Mouse (Mus musculus) naive thymus-derived CD4-positive, alpha-beta T cell, adult 2 months (primary cell): ENCODE data around the gene Eml6.

Source experiments
- DNase-seq: peaks from one replicate; pipeline ENCODE4 v3.0.0-alpha.2; 2011; ENCODE audit warnings: low read depth

The Eml6 gene

DNA sequence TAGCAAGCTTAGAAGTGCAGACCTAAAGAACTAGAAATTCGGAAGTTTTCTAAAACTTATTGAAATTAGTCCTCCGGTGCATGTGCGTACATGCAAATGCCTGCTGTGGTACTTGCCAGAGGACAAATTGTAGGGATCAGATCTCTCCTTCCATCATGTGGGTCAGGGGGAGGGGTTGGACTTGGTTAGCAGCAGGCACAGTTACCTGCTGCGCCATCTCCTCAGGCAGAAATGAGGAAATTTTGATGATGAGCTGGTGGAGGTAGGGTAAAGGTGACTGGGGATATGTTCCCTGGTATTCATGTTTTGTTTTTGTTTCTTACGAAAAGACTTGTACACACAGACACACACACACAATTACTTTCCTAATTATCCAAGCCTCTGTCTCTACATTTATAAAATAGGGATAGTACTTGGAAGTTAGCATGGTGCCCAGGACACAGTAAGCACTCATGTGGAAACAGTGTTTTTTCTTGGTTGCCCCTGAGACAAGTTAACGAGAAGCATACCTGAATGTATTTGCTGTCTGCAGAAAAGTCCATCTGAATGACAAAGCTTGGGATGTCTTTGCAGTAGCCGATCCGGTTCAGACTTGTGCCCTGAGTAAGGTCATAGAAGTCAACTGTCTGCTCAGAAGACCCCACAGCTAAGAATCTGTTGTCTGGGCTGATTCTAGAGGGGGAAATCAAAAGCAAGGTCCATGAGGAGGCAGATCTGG lies 276.9 kb downstream of the Eml6 start:
- DNase-seq, result no peak

DNA sequence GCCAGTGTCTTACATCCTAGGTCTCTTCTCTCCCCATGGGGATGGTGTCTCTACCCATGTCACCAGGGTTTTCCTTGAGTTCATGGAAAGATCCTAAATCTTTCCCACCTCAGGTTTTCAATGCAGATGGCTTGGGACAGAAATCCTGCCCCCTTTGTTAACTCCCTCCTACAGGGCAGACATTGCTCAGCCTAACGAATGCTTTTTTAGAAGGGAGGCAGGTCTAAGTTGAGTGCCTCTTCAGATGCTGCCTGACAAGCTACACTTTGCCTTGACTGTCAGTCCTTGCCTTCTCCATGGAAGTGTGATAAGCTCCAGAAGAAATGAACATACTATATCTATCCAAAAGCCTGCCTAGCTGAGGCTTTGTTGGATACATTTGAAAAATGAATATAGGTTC lies 278.0 kb downstream of the Eml6 start:
- DNase-seq, result no peak

DNA sequence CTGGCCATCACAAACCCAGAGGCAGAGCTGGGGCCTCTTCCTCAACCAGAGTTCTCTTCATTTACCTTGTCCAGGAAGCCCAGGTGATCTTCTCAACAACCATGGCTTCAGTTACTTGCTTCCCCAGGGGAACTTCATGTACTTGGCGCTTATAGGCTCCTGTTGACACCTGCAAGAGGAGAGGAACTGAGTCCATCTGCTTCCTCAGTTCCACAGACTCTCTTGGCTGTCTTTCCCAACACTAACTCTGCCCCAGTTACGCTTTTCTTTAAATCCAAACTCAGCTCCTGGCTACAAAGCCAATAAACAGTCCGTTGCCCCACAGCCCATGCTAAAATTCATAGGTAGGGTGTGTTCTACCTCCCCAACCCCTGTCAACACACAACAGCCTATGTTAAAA lies 278.5 kb downstream of the Eml6 start:
- DNase-seq, result no peak

DNA sequence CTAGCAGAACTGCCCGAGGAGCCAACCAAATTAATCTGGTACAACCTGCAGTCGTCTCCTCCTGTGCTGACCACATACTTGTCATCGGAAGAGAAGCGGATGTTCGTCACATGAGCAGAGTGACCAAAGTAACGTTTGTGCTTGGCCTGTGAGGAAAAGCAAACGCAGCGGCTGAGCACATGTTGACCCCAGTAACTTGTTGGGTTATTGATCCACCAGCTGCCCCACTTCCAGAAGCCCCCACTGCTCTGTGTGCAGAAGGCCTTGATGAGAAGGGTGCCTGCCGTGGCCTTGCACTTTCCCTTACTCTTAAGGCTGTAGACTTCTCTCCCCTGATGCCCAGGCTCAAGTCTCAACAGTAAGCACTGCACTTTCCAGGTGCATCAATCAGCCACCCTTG lies 279.6 kb downstream of the Eml6 start:
- DNase-seq, result no peak

DNA sequence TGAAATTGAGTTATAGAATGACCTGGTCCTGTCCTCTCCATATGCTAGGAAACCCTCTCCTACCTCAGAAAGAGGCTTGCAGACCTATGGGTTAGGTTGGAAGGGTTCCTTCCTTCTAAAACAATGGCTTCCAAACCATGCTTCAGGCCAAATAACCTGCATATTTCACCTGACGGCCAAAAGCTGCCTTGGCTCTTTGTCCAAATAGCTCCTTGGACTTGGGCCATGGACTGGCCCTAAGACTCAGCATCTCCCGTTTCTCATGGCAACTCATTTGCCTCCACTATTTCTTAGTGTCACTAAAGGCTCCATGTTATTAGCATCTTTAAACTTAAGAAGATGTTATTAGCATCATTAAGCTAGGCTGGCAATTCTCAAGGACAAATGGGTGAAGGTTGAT lies 280.3 kb downstream of the Eml6 start:
- no peak for DNase-seq

DNA sequence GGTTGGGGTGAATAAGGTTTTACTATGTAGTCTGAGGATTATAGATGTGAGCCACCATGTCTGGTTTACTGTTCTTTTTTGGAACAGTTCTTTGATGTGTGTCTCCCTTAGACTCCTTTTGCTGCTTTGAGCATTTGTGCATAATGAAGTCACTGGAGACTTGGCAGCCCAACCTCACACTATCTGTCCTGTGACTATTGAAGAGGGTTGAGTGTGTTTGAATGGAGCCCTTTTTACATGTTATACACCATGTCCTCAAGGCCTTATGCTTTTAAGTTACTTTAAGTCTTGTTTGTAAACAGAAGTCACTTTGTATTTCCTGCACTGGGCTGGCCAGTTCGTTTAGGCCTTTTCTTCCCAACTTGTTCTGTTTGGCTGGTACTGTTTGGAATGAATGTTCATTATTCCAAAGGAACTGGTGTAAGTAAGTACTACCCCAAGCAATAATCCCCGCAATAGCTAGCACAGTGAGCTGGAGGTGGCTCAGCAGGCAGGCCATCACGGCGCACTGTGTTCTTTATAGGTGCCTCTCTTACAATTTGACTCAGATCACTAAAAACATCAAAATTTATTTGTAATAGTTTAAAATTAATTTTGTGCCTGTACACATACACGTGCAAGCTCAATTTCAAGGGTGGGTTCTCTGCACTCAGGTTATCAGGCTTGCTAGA lies 280.9 kb downstream of the Eml6 start:
- DNase-seq, result no peak

DNA sequence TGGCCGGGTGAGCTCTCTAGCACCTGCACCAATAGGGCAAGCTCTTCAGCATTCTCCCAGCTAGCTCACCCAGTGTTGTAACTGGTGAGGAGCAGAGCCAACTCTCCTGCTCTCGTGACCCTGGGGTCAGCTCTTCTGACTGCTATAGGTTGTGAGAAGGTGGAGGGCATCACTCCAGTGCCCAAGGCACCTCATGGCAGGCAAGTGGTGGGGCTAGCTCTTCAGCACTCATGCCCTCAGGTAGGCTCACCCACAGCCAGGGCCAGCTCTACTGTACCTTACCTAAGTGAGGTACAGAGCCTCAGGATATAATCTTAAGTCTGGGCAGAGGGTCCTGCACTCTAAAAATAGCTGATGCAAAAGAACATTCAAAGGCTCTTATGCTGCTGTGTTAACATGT lies 286.1 kb downstream of the Eml6 start:
- no peak for DNase-seq

DNA sequence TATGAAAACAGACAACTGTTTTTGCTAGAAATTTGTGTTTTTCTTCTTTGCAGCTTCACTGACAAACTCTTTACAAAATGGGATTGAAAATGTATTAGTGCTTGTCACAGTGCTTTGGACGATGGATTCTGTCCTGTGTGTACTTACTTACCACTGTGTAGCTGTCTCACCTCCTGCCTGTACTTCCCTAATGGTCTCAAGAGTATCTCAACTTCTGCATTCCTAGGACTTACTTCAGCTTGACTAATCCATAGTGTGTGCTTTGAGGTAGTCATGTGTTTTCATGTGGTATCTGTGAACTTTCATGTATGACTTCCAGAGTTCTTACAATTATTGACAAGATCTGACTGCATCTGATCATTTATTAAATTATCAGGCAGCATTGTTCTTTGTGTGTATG lies 297.9 kb downstream of the Eml6 start:
- DNase-seq, result no peak

DNA sequence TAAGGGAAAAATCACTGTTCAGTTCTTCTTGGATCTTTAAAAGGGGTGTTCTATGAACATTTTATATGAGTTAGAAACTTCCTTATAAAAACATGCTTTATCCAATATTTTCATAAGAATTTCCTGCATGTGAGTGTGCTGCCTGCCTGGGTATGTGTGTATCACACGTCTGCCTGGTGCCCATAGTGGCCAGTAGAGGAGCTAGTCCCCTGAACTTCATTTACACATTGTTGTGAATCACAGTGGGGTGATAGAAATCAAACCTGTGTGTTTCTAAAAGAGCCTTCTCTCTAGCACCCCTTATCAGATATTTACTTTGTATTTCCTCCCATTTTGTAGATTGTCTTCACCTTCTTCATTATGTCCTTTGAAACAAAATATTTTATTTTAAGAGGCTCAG lies 300.2 kb downstream of the Eml6 start:
- no peak for DNase-seq

DNA sequence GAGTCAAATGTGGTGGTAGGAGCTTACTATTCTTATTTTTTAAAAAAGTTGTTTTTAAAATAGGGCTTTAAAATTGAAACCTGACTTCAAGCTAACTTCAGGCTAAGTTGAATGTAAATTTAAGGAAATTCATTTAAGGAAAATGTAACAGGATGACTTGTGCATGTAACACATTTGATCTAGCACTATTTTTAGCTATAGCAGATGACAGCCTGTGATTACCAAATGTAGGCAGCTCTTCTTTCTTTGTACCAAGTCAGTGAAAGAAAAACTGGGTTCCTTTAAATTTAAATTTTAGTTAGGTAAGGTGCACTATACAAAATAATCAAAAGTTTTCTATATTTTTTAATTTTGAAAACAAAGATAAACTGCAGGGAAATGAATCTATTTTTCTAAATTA lies 300.7 kb downstream of the Eml6 start:
- DNase-seq, result no peak

DNA sequence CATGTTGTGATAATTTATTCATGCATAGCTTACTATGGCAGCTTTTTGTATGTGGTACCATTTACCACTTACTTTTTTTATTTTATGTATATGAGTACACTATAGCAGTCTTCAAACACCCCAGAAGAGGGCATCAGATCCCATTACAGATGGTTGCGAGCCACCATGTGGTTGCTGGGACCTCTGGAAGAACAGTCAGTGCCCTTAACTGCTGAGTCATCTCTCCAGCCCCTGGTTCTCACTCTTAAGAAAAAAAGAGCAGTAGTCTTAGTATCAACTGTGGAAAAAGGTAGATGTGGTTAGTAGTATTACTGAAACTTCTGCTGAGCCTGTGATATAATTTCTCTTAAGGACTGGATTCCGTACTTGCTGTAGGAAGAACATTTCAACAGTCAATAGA lies 301.6 kb downstream of the Eml6 start:
- no peak for DNase-seq

DNA sequence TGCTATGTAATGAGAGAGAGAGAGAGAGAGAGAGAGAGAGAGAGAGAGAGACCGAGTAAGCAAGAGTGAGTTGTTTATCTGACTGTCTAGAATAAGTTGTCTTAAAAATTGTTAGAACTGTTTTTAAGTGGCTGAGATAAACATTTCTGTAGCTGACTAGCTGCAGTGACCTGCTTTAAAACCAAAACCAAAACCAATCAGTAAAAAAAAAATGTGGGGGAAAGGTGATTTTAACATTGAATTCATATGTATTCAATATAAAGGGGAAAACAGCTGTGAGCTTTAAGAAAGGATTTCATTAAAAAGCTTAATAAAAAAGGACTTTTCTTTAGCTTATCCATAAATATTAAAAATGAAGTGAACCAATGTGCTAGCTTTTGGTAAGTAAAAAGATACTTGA lies 306.2 kb downstream of the Eml6 start:
- no peak for DNase-seq

DNA sequence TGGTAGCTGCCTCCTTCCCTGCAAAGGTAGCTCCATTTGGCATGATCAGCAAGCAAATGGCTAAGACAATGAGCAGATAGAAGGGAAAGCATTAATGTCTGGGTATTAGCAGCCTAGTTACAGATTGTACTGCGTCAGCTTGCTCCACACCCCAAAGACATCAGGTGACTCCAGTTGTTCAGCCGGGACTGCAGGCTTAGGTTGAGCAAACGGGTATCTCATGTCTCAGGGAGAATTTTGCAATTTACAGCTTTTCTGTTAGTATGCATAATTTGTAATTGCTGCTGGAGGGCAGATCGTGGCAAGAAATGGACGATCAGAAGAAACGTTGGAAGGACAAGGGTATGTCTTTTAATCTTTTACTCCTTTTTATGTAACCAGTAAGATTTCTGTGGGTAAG lies 307.3 kb downstream of the Eml6 start:
- DNase-seq, result no peak

DNA sequence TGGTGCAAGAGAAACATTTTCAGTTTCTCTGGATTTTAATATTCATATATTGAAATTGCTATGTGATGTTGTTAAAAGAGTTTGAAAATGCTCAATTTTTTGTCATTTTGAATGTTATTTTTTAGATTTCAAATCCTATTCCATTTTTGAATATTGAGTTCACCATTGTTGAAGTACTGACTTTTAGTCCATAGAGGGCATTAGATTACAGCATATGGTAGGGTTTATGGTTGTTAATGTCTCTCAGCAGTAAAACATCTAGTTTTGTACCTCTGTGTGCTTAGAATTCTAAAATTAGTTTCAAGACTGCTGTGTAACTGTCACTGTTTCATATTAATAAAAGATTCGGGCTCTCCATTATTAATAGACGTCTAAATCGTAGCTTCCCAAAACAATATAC lies 310.3 kb downstream of the Eml6 start:
- no peak for DNase-seq

DNA sequence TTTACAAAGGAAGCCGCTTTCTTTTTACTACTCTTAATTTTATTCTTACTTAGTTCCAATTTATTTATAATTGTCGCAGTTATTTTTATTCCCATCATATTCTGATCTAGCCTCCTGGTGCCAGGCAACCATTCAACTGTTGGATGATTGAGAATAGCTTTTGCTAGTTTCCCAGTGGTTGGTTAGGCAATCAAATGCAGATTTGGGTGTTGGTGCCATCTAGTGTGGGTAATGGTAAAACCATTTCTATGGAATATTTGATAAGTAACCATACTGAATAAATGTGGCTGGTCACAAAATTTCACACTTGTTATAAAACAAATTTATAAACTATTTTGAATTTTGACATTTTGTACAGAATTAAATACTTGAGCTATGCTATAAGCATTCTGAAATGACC lies 311.0 kb downstream of the Eml6 start:
- DNase-seq, result peak; percentile 54

DNA sequence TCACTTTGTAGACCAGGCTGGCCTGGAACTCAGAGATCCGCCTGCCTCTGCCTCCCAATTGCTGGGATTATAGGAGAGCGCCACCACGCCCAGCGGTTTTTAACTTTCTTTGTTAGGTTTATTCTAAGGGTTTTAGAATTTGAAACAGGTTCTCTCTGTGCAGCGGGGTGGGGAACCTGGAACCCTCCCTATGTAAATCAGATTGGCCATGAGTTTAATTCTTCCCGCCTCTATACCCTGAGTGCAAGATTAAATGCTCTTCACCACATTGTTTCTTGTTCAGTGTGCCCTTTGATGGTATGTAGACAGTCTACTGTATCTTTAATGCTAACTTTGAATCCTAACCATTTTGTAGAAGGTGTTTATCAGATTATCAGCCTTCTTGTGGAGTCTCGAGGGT lies 311.7 kb downstream of the Eml6 start:
- DNase-seq, result no peak

DNA sequence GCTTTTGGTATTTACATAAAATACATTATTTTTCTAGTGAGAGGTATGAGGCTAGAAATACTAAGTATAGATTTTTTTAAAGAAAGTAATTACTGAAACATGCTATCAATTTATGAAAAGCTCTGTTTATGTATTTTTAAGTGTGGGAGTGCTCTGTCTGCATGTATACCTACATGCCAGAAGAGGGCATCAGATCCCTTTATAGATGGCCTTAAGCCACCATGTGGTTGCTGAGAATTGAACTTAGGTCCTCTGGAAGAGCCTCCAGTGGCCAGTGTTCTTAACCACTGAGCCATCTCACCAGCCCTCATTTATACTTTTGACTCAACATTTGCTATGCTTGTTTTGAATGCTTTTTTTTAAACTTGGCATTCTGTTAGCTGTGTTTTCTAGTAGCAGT lies 316.3 kb downstream of the Eml6 start:
- DNase-seq, result no peak

DNA sequence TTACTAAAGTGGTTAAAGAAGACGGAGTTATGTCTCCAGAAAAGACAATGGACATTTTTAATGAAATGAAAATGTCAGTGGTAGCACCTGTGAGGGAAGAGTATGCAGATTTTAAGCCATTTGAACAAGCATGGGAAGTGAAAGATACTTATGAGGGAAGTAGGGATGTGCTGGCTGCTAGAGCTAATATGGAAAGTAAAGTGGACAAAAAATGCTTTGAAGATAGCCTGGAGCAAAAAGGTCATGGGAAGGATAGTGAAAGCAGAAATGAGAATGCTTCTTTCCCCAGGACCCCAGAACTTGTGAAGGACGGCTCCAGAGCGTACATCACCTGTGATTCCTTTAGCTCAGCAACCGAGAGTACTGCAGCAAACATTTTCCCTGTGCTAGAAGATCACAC lies 319.0 kb downstream of the Eml6 start:
- DNase-seq, result no peak

DNA sequence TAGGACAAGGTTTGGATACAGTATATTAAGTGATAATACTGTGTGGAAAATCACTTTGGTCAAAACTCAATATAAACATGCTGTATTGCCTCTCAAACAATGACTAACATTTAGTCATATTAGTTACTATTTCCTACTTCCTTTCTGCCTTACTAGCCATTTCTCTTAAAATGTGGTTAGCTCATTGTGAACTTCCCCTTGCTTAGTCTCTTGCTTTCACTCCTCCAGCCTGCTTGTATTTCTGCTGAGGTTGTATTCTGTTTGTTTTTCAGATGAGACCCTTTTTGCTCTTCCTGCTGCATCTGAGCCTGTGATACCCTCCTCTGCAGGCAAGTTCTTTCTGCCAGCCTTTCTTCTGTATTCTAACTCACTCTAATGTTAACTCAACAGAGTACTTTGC lies 320.6 kb downstream of the Eml6 start:
- DNase-seq, result no peak

DNA sequence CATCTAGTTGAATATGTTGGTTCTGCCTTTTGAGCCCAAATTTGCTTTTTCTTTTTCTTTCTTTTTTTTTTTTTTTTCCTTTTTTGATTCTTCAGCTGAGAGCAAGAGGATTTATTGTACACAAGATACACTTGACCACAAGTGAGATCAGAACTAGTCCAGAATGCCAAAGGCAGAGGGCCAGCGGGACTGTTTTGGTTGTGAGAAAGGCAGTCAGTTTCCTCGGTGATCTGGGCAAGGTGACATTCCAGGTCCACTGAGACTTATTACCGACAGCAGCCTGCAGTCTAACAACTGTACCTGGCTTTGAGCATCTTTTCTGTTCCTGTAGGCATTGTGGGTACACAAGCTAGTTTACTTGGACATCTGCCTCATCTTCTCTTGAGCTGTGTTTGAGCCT lies 323.1 kb downstream of the Eml6 start:
- no peak for DNase-seq

DNA sequence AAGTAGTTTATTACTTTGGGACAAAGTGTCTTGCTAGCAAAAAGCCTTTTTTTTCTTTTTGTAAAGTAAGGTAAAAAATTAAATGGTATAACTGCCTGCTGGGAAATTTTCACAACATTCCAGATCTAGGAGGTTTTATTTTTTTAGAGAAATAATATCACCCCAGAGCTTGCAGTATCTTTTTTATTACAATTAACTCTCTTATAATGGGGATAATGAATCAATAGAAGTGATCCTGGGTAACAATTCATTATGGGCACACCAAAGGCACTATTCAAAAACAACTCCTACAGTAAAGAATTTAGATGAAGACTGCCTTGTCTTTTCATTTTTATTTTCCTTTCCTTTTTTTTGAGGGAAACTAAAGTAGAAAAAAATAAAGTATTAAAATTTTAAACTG lies 331.1 kb downstream of the Eml6 start:
- DNase-seq, result no peak

DNA sequence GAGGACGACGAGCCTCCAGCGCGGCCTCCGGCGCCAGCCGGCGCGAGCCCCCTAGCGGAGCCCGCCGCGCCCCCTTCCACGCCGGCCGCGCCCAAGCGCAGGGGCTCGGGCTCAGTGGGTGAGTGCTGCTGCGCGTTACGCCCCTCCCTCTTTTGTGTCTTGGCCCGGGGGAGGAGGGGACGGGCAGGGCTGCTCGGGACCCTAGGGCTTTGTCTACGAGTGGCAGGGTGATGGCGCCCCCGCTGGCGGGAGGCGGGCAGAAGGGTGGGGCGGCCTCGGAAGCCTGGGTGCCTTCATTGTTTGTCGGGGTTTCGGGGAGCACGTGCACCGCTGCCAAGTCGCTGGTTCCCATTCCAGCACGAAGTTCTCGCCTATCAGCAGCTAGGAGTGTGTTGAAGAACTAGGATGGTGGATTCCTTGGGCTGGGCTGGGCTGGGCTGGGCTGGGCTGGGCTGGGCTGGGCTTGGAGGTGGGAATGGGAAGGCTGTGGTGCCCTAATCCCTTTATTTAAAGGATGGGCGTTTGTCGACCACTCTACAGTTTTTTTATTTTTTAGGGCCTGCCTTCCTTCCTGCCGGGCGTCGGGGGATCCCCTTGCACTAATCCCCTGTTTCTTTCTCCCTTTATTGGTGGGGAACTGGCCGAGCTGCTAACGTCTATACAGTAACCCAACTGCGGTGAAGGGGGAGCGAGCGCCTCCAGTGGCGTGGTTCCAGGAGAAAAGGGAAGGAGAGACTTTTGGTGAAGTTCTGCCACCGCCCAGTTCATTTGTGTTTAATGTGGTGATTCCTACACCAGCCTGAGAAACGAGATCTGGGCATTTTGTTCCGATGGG lies 332.0 kb downstream of the Eml6 start:
- peak; percentile 92 for DNase-seq
